Mouse (Mus musculus) myocyte (in vitro differentiated cells): ENCODE data around the gene Sh3d19.

ENCODE experiments used
- E2F4 ChIP-seq: IDR thresholded peaks from one replicate; pipeline ENCODE4 v1.6.1; 2011; ENCODE audit warnings: mild to moderate bottlenecking, control low read depth, moderate library complexity; ENCODE audit not compliant: insufficient read depth
- REST ChIP-seq: IDR thresholded peaks from one replicate; pipeline ENCODE4 v1.6.1; 2011; ENCODE audit warnings: mild to moderate bottlenecking, control low read depth, moderate library complexity; ENCODE audit not compliant: insufficient read depth, insufficient read length

GRCm38 (mm10) chr3:86134939-86135638 lies 164.2 kb downstream of the Sh3d19 start:
- no peak for TF ChIP-seq REST
- no peak for TF ChIP-seq E2F4
